Mouse (Mus musculus): Measurements from ENCODE around the gene Hus1b. TPM values are rescaled to one million over a fixed set of nuclear protein-coding genes. Genes with fewer than 3 reads are reported as not detected.

Hus1b gene
- total RNA-seq, 2 experiments from 2014 or later = 0.46 to 0.96 TPM

GRCm38 (mm10) chr13:30947129-30947528 is 430 bp downstream of the Hus1b start:
- DNase-seq = no peak

- DNase-seq = no peak
Measured at GRCm38 (mm10) chr13:30945788-30946187, 1.8 kb downstream of the Hus1b start.

GRCm38 (mm10) chr13:30932972-30933371 is 14.6 kb downstream of the Hus1b start:
- no peak for DNase-seq

DNA sequence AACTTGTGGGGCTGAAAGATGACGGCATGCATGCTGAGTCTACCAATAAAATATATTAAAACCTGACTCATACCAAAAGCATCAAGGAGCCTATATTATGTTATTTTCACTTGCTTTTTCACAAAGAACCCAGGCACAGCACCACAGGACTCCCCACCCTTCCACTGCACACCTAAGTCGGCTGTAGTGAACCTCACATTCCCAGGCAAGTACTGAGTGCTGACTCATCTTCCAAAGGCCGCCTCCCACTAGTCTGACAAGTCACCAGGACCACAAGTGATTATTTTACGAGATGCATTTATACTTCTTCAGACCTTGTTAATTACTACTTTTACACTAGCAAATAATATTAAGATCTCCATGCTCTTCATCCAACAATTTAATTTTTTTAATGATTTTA is 15.9 kb downstream of the Hus1b start:
- DNase-seq = peak; percentile 13 to 17

GRCm38 (mm10) chr13:30929119-30929518 is 18.4 kb downstream of the Hus1b start:
- DNase-seq = no peak

GRCm38 (mm10) chr13:30924269-30924668 is 23.3 kb downstream of the Hus1b start:
- DNase-seq = no peak

GRCm38 (mm10) chr13:30921914-30922313 is 25.6 kb downstream of the Hus1b start:
- no peak for DNase-seq

GRCm38 (mm10) chr13:30913757-30914156 is 33.8 kb downstream of the Hus1b start:
- no peak for DNase-seq

DNA sequence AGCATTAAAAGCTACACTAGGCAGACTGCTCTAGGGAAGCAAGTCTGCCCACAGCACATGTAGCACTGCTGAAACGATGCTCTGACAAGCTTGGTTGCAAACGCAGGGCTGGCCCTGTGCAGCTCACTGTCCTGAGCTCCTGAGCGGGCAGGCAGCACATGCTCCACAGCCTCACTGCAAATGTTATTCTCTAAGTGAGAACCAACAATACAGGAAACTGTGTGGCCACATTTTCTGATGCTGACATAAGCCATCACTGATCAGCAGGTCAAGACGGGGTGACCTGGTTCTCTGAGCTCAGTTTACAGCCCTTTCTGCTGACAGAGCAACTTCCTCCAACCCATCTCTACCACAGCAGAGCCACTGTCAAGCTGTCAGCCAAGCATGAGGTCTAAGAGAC is 34.5 kb downstream of the Hus1b start:
- DNase-seq = no peak

DNA sequence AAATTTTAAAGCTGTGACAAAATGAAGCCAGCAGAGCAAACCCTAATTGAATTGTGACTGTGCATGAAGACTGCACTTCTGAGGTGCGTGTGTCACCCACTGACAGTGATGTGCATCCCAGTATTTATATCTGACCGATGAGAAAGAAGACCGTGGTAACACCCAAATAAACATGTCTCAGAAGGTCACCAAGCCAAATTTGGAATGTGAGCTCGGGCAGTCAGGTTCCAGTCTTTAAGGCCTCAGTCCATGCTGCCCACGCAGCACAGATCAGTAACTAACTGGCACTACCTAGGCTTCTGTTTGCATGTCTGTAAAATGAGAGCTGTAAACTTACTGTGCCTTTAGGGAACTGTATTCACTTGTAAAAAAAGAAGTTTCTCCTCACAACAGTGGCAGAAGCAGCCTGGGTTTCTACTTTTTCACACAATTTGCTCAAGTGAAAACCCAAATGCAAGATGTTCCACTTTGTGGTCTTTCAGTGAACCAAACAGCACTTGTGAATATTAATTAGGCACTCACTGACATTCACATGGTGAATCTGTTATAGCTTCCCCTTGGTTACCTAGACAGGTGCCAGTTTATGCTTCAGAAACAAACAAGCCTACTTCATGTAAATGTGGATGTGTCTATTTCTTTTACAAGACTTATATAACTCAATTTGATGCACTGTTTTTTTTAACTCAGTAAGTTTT is 35.5 kb downstream of the Hus1b start:
- DNase-seq = no peak

DNA sequence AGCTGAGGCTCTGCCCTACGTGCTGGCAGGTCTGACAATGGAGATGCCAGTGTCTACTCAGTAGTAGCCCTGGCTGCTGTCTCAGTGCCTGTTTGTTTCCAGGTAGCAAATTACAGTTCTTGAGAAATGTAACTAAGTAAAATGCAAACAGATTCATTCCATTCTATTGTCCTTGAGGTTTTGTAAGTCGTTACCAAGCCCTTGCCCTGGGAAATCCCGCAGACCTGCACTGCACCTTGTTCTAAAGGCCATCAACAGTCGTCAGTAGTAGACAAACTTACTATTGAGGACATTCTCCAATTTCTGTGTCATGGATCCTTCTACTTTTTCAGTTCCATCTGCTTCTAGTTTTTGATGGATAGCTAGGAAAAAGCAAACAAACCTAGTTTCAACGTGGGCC is 36.7 kb downstream of the Hus1b start:
- DNase-seq = no peak

- DNase-seq = peak; percentile 51 to 56
Measured at GRCm38 (mm10) chr13:30902286-30902685, 45.3 kb downstream of the Hus1b start.

GRCm38 (mm10) chr13:30901387-30902041 is 46.0 kb downstream of the Hus1b start:
- no peak for DNase-seq

Other genes with a start within 250 kb of the Hus1b start
- 10 to 100 TPM; 29.3 to 38.8 TPM for gene Irf4, start 198.5 kb downstream of the Hus1b start, total RNA-seq (2021)
- gene Exoc2, start 26.3 kb upstream of the Hus1b start, total RNA-seq (2021) = 10 to 100 TPM; 31.0 to 34.9 TPM
- not detected for gene Gm5447, start 26.4 kb upstream of the Hus1b start, total RNA-seq (2021)